Mouse (Mus musculus): Measurements from ENCODE around the gene Psma3. TPM values are rescaled to one million over a fixed set of nuclear protein-coding genes. Genes with fewer than 3 reads are reported as not detected.

Psma3 gene
- polyA plus RNA-seq, 1 experiment: 210 TPM

DNA sequence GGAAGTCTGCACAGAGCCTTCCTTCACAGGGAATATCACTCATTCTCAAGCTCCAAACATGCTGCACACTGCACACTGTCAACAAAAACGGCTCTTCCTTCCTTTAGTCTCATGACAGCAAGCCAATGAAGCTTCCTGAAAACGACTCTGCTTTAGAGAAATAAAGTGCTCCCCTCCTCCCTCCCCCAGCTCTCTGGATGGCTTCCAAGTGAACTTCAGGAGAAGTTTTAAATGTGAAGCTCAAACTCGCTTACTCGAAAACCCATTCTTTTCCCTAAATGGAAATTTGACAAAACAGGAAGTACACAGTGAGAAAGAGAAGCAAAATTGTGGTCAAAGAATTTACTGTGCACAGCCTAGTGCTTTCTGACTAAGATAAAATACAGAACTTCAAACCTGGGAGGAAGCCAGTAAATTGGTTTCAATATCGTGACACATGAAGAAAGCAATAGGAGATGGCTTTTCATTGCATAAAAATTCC lies 25.0 kb downstream of the Psma3 start:
- H3K36me3 ChIP-seq (ENCODE audit: control insufficient read depth, insufficient read depth): peaks cover 29% of the 10 kb centered on the region
- H3K4me2 ChIP-seq (ENCODE audit: low read depth): no peak overlapping the region

DNA sequence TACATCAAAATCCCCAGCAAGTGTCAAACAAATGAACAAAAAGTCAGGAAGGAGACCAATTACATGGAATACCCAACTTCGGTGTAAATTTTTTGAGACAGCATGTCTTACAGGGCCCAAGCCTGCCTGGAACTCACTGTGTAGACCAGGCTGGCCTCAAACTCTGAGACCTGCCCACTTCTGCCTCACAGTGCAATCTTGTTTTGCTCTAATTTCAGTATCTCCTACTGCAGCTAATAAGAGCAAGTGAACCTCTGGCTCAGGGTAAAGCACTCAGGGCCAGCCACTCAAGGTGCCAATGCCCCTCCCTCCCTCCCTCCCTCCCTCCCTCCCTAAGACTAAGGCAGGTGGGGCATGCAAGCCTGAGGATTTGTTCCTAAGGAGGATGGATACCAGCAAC lies 25.9 kb downstream of the Psma3 start:
- TF ChIP-seq POLR2AphosphoS2 (IDR thresholded peaks at IDR 0.05; ENCODE audit: insufficient read length, low read depth) (peak; percentile 20), MYOD1 (IDR thresholded peaks at IDR 0.05; ENCODE audit: control insufficient read depth in 1 of 3, insufficient read length in 2 of 3, low read depth in 2 of 3) (no peak), USF1 (IDR thresholded peaks at IDR 0.05; ENCODE audit: low read depth) (no peak), SRF (IDR thresholded peaks at IDR 0.05; ENCODE audit: control insufficient read depth, insufficient read length, low read depth) (no peak)

More for the DNA sequence above, 25.0 kb downstream of the Psma3 start:
- H3K79me2 ChIP-seq (ENCODE audit: control insufficient read depth, insufficient read depth): no peaks in the 10 kb centered on the region
- TF ChIP-seq TCF12 (IDR thresholded peaks at IDR 0.05; ENCODE audit: insufficient read depth, poor library complexity, severe bottlenecking) (no peak), MYOG (IDR thresholded peaks at IDR 0.05; ENCODE audit: control insufficient read depth in 1 of 3, insufficient read depth in 1 of 3, insufficient read length in 2 of 3, low read depth in 2 of 3) (no peak), SRF (IDR thresholded peaks at IDR 0.05; ENCODE audit: control insufficient read depth, insufficient read length, low read depth) (no peak), POLR2AphosphoS2 (IDR thresholded peaks at IDR 0.05; ENCODE audit: insufficient read length, low read depth) (no peak), TCF3 (IDR thresholded peaks at IDR 0.05; ENCODE audit: insufficient read length, low read depth) (no peak), E2F4 (IDR thresholded peaks at IDR 0.05; ENCODE audit: insufficient read depth) (no peak), MAX (IDR thresholded peaks at IDR 0.05; ENCODE audit: low read depth) (no peak), CEBPB (IDR thresholded peaks at IDR 0.05; ENCODE audit: insufficient read depth, poor library complexity, severe bottlenecking) (no peak), MYOD1 (IDR thresholded peaks at IDR 0.05; ENCODE audit: control insufficient read depth in 1 of 3, insufficient read length in 2 of 3, low read depth in 2 of 3) (no peak), USF1 (IDR thresholded peaks at IDR 0.05; ENCODE audit: low read depth) (no peak), REST (IDR thresholded peaks at IDR 0.05; ENCODE audit: insufficient read depth, insufficient read length) (no peak)
- no peak overlapping the region for H3K4me3 ChIP-seq
- H3K27me3 ChIP-seq (ENCODE audit: control insufficient read depth, insufficient read depth, insufficient read length): no peaks in the 10 kb centered on the region
- no peak overlapping the region for H3ac ChIP-seq (ENCODE audit: control insufficient read depth, insufficient read length)

DNA sequence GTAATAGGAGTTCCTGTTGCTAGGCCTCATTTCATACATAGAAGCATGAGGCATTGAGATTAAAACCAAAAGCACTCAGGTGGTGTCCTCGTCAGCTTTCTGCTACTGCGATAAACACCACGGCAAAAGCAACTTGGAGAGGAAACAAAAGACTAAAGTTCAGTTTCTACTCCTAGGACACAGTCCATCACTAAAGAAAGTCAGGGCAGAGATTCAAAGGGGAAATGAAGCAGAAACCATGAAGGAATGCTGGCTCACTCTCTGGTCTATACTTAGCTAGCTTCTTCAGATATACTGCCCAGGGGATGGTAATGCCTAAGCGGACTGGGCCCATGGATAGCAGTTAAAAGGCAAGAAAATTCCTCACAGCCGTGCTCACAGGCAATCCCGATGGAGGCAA lies 27.0 kb downstream of the Psma3 start:
- no peak overlapping the region for H3ac ChIP-seq (ENCODE audit: control insufficient read depth, insufficient read length)
- no peaks in the 10 kb centered on the region for H3K27me3 ChIP-seq (ENCODE audit: control insufficient read depth, insufficient read depth, insufficient read length)
- no peak overlapping the region for H3K4me3 ChIP-seq
- H3K79me2 ChIP-seq (ENCODE audit: control insufficient read depth, insufficient read depth): no peaks in the 10 kb centered on the region
- peaks cover 22% of the 10 kb centered on the region for H3K36me3 ChIP-seq (ENCODE audit: control insufficient read depth, insufficient read depth)
- no peak overlapping the region for H3K4me2 ChIP-seq (ENCODE audit: low read depth)
- no peak for TF ChIP-seq SRF (IDR thresholded peaks at IDR 0.05; ENCODE audit: control insufficient read depth, insufficient read length, low read depth)
- no peak for TF ChIP-seq POLR2A (IDR thresholded peaks at IDR 0.05; ENCODE audit: insufficient read length, low read depth)
- TF ChIP-seq TCF12 (IDR thresholded peaks at IDR 0.05; ENCODE audit: insufficient read depth, poor library complexity, severe bottlenecking): no peak
- no peak for TF ChIP-seq REST (IDR thresholded peaks at IDR 0.05; ENCODE audit: insufficient read depth, insufficient read length)
- no peak for TF ChIP-seq E2F4 (IDR thresholded peaks at IDR 0.05; ENCODE audit: insufficient read depth)
- no peak for TF ChIP-seq MYOD1 (IDR thresholded peaks at IDR 0.05; ENCODE audit: control insufficient read depth in 1 of 3, insufficient read length in 2 of 3, low read depth in 2 of 3)
- no peak for TF ChIP-seq USF1 (IDR thresholded peaks at IDR 0.05; ENCODE audit: low read depth)
- TF ChIP-seq MAX (IDR thresholded peaks at IDR 0.05; ENCODE audit: low read depth): no peak
- no peak for TF ChIP-seq TCF3 (IDR thresholded peaks at IDR 0.05; ENCODE audit: insufficient read length, low read depth)
- TF ChIP-seq CEBPB (IDR thresholded peaks at IDR 0.05; ENCODE audit: insufficient read depth, poor library complexity, severe bottlenecking): no peak
- no peak for TF ChIP-seq POLR2AphosphoS2 (IDR thresholded peaks at IDR 0.05; ENCODE audit: insufficient read length, low read depth)
- no peak for TF ChIP-seq MYOG (IDR thresholded peaks at IDR 0.05; ENCODE audit: control insufficient read depth in 1 of 3, insufficient read depth in 1 of 3, insufficient read length in 2 of 3, low read depth in 2 of 3)

More for the DNA sequence above, 25.9 kb downstream of the Psma3 start:
- Histone ChIP-seq H3K36me3 (ENCODE audit: control insufficient read depth, insufficient read depth) (peaks cover 32% of the 10 kb centered on the region), H3ac (ENCODE audit: control insufficient read depth, insufficient read length) (no peak overlapping the region), H3K4me2 (ENCODE audit: low read depth) (no peak overlapping the region), H3K79me2 (ENCODE audit: control insufficient read depth, insufficient read depth) (no peaks in the 10 kb centered on the region), H3K27me3 (ENCODE audit: control insufficient read depth, insufficient read depth, insufficient read length) (no peaks in the 10 kb centered on the region), H3K4me3 (no peak overlapping the region)

- H3K36me3 ChIP-seq (ENCODE audit: control insufficient read depth, insufficient read depth): peaks cover 38% of the 10 kb centered on the region
- peaks cover 7% of the 10 kb centered on the region for H3K79me2 ChIP-seq (ENCODE audit: control insufficient read depth, insufficient read depth)
- H3K27me3 ChIP-seq (ENCODE audit: control insufficient read depth, insufficient read depth, insufficient read length): no peaks in the 10 kb centered on the region
- H3K4me2 ChIP-seq (ENCODE audit: low read depth): no peak overlapping the region
- H3K4me3 ChIP-seq: no peak overlapping the region
- no peak for TF ChIP-seq E2F4 (IDR thresholded peaks at IDR 0.05; ENCODE audit: insufficient read depth)
- no peak for TF ChIP-seq REST (IDR thresholded peaks at IDR 0.05; ENCODE audit: insufficient read depth, insufficient read length)
- TF ChIP-seq POLR2AphosphoS2 (IDR thresholded peaks at IDR 0.05; ENCODE audit: insufficient read length, low read depth): peak; percentile 71
- TF ChIP-seq MAX (IDR thresholded peaks at IDR 0.05; ENCODE audit: low read depth): no peak
- H3ac ChIP-seq (ENCODE audit: control insufficient read depth, insufficient read length): no peak overlapping the region
Observed at GRCm38 (mm10) chr12:71003760-71004426, 29.5 kb downstream of the Psma3 start.

GRCm38 (mm10) chr12:71006141-71006540 lies 31.7 kb downstream of the Psma3 start:
- no peak for TF ChIP-seq REST (IDR thresholded peaks at IDR 0.05; ENCODE audit: insufficient read depth, insufficient read length)
- no peak for TF ChIP-seq MAX (IDR thresholded peaks at IDR 0.05; ENCODE audit: low read depth)
- TF ChIP-seq E2F4 (IDR thresholded peaks at IDR 0.05; ENCODE audit: insufficient read depth): no peak
- no peak for TF ChIP-seq TCF3 (IDR thresholded peaks at IDR 0.05; ENCODE audit: insufficient read length, low read depth)
- TF ChIP-seq MYOD1 (IDR thresholded peaks at IDR 0.05; ENCODE audit: control insufficient read depth in 1 of 3, insufficient read length in 2 of 3, low read depth in 2 of 3): no peak
- no peak for TF ChIP-seq CEBPB (IDR thresholded peaks at IDR 0.05; ENCODE audit: insufficient read depth, poor library complexity, severe bottlenecking)
- no peak for TF ChIP-seq POLR2AphosphoS2 (IDR thresholded peaks at IDR 0.05; ENCODE audit: insufficient read length, low read depth)
- H3K4me3 ChIP-seq: no peak overlapping the region
- H3K36me3 ChIP-seq (ENCODE audit: control insufficient read depth, insufficient read depth): peaks cover 47% of the 10 kb centered on the region
- H3K79me2 ChIP-seq (ENCODE audit: control insufficient read depth, insufficient read depth): peaks cover 21% of the 10 kb centered on the region
- no peaks in the 10 kb centered on the region for H3K27me3 ChIP-seq (ENCODE audit: control insufficient read depth, insufficient read depth, insufficient read length)
- no peak overlapping the region for H3ac ChIP-seq (ENCODE audit: control insufficient read depth, insufficient read length)
- H3K4me2 ChIP-seq (ENCODE audit: low read depth): no peak overlapping the region

Data from myocyte (in vitro differentiated cells).